Mouse (Mus musculus): Measurements from ENCODE around the gene Sim2. TPM values are rescaled to one million over a fixed set of nuclear protein-coding genes. Genes with fewer than 3 reads are reported as not detected.
A peak's percentile ranks its signal among the peaks of the same experiment; 100 is the strongest.

Gene Sim2
- polyA plus RNA-seq, 1 experiment from 2014 or later, result not detected

DNA sequence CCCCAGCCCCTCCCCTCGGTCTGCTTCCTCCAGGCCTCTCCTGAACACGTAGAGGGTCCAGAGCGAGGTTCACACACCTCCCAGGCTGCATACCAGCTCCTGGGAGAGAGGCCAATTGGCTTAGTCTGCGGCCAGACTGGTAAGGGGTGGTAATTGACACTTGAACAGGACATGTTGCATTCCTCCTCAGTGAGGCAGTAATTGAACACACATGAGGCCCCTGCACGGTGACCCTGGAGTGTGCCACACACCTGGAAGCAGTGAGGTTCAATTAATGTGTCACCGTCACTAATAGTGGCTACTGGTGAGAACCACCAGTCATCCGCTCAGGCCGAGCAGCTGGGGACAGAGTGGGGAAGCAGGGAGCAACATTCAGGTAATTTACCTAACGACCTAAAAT, 24.9 kb upstream of the Sim2 start:
- H3K4me3 ChIP-seq (replicated peaks), result no peak overlapping the region
- ATAC-seq (ENCODE audit: low read depth) (no peak), DNase-seq (no peak)
- H3K27ac ChIP-seq, result no peak overlapping the region
- H3K4me2 ChIP-seq, result no peak overlapping the region
- no peak overlapping the region for H3K9ac ChIP-seq
- no peaks in the 10 kb centered on the region for H3K4me1 ChIP-seq (replicated peaks)
- H3K36me3 ChIP-seq, result no peaks in the 10 kb centered on the region
- no peaks in the 10 kb centered on the region for H3K9me3 ChIP-seq (replicated peaks)
- no peaks in the 10 kb centered on the region for H3K27me3 ChIP-seq
- WGBS (ENCODE audit: insufficient replicate concordance), result 70% methylated on average over 9 of the region's 9 CpGs

DNA sequence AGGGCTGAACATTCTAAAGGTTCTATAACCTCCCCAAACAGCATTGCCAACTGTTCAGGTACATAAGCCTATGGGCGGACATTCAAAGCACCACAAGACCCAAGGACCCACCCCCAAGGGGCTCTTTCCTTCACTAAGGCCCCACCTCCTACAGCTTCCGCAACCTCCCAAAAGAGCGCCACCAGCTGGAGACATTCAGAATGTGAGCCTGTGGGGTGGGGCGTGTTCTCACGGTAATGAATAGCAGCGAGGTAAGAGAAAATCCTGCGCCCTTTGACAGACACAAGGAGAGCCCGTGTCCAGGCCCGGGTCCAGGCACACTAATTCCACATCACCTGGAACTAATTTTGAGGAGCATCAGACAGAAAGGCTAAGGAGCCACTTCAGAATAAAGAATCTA, 20.5 kb upstream of the Sim2 start:
- H3K9me3 ChIP-seq (replicated peaks), result peaks cover 6% of the 10 kb centered on the region; the same call in 1 of the 2 replicates
- ATAC-seq (ENCODE audit: low read depth), result no peak
- H3K4me1 ChIP-seq (replicated peaks), result no peaks in the 10 kb centered on the region
- no peak overlapping the region for H3K27ac ChIP-seq
- DNase-seq, result no peak
- no peaks in the 10 kb centered on the region for H3K27me3 ChIP-seq
- H3K4me2 ChIP-seq, result no peak overlapping the region
- no peak overlapping the region for H3K9ac ChIP-seq
- no peaks in the 10 kb centered on the region for H3K36me3 ChIP-seq
- WGBS (ENCODE audit: insufficient replicate concordance), result 69% methylated on average over 9 of the region's 9 CpGs
- H3K4me3 ChIP-seq (replicated peaks), result no peak overlapping the region

DNA sequence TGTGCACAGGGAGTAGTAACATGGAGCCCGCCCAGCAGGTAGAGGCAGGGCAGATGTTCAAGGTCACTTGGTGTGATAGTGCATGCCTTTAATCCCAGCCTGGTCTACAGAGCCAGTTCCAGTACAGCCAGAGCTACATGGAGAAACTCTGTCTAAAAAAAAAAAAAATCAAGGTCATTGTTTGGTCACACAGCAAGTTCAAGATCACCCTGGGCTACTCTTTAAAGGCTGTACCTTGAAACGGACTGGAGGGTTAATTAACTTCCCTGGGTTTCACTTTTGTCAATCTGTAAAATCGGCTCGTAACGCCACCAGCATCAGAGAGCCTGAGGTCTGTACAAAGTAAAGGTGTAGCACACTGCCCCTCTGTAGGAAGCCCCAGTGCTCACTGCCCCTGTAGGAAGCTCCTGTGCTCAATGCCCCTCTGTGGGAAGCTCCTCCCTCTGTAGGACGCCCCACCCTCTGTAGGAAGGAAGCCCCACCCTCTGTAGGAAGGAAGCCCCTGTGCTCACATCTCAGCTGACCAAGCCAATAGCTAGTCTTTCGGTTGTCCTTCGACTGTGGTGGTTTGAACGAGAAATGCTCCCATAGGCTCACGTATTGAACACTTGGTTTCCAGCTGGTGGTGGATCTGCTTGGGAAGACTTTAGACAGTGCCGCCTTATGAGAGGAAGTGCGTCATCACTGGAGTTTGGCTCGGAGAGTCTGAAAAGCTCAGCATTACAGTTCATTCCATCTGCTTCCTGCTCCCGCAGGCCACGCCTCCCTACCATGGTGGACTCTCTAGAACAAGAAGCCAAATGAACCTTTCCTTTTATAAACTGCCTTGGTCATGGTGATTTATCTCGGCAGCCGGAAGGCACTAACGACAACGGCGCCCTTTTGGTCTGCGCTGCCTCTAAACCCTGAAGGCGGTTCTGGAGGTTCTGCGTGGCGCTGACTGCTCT, 18.7 kb upstream of the Sim2 start:
- Histone ChIP-seq H3K27me3 (no peaks in the 10 kb centered on the region), H3K27ac (no peak overlapping the region), H3K36me3 (no peaks in the 10 kb centered on the region), H3K4me1 (replicated peaks) (no peaks in the 10 kb centered on the region), H3K9me3 (replicated peaks) (peaks cover 6% of the 10 kb centered on the region; the same call in 1 of the 2 replicates), H3K4me2 (peak overlapping the region; percentile 28), H3K4me3 (replicated peaks) (0 out of 2 replicates have a peak overlapping the region, but pooled peaks have one; percentile 7), H3K9ac (no peak overlapping the region)
- DNase-seq (no peak), ATAC-seq (ENCODE audit: low read depth) (peak; percentile 34; the same call in 1 of the 2 replicates)
- WGBS (ENCODE audit: insufficient replicate concordance), result 50% methylated on average over 24 of the region's 24 CpGs

DNA sequence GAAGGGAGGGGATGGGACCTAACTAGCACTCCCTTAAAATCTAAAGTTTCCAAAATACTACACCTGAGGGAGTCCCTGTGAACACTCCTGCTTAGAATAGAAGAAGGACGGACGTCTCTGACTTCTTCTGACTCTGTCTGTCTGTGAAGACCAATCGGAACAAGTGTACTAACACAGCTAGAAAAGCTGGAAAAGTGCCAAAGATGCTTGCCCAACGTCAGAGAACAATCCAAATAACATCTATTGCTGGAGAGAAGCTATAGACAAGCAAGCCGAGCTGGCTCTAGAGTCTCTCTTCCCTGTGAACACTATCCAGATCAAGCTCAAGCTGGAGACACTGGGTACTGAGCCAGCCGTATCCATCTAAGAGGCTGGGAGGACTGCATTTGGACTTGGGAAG, 18.0 kb upstream of the Sim2 start:
- 60% methylated on average over 6 of the region's 6 CpGs for WGBS (ENCODE audit: insufficient replicate concordance)

DNA sequence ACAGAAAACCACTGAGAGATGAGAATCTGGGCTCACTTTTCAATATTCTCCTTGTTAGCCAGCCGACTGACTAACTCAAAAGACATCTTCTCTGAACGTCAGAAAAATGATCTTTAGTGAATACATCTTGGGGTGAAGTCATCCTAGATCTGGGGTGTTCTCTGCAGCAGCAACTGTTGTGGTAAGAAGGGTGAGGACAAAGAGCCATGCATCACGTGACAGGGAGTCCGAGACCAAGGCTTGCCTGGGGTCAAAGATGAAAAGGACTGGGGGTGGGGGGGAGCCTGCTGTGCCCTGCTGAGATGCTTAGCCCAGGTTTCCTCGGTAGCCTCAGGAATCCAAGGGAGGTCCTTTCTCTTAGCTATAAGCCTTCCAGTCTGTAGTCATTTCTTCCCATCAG, 17.5 kb upstream of the Sim2 start:
- H3K4me3 ChIP-seq (replicated peaks), result no peak overlapping the region
- ATAC-seq (ENCODE audit: low read depth) (no peak), DNase-seq (no peak)
- no peaks in the 10 kb centered on the region for H3K36me3 ChIP-seq
- WGBS (ENCODE audit: insufficient replicate concordance), result 51% methylated on average over 5 of the region's 5 CpGs
- no peak overlapping the region for H3K27ac ChIP-seq
- H3K27me3 ChIP-seq, result no peaks in the 10 kb centered on the region
- H3K9ac ChIP-seq, result no peak overlapping the region
- H3K9me3 ChIP-seq (replicated peaks), result peaks cover 6% of the 10 kb centered on the region; the same call in 1 of the 2 replicates
- peaks cover 5% of the 10 kb centered on the region; the same call in 1 of the 2 replicates for H3K4me1 ChIP-seq (replicated peaks)
- H3K4me2 ChIP-seq, result no peak overlapping the region

More for the DNA sequence above, 18.0 kb upstream of the Sim2 start:
- Histone ChIP-seq H3K4me3 (replicated peaks) (no peak overlapping the region), H3K27ac (no peak overlapping the region), H3K9me3 (replicated peaks) (peaks cover 6% of the 10 kb centered on the region; the same call in 1 of the 2 replicates), H3K4me1 (replicated peaks) (peaks cover 5% of the 10 kb centered on the region; the same call in 1 of the 2 replicates), H3K9ac (no peak overlapping the region), H3K4me2 (peak overlapping the region; percentile 28; the same call in 1 of the 2 replicates), H3K36me3 (no peaks in the 10 kb centered on the region), H3K27me3 (no peaks in the 10 kb centered on the region)
- ATAC-seq (ENCODE audit: low read depth) (no peak), DNase-seq (no peak)

GRCm38 (mm10) chr16:94069061-94069460, 15.7 kb upstream of the Sim2 start:
- Histone ChIP-seq H3K4me2 (no peak overlapping the region), H3K4me1 (replicated peaks) (peaks cover 5% of the 10 kb centered on the region; the same call in 1 of the 2 replicates), H3K9ac (no peak overlapping the region), H3K27ac (no peak overlapping the region), H3K9me3 (replicated peaks) (peaks cover 6% of the 10 kb centered on the region; the same call in 1 of the 2 replicates), H3K27me3 (peaks cover 6% of the 10 kb centered on the region; the same call in 1 of the 2 replicates), H3K36me3 (no peaks in the 10 kb centered on the region), H3K4me3 (replicated peaks) (no peak overlapping the region)
- WGBS (ENCODE audit: insufficient replicate concordance), result 78% methylated on average over 5 of the region's 5 CpGs
- ATAC-seq (ENCODE audit: low read depth) (no peak), DNase-seq (no peak)

DNA sequence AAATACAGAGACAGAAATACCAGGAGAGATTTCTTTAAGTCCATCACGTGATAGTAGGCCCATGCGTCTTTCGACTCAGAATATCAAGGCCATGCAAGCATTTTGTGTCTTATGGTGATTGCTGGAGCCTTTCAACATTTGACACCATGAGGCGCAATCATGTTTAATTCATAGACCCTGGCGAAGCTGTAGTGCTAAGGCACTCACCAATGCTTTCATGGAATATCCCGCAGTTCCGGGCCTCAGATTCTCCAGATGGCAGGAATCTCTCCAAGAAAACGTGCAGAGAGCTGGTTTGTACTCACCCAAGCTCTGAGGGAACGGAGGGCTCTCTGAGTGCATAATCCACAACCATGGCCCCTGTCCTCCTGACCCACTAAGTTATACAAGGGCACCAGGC, 13.8 kb upstream of the Sim2 start:
- ATAC-seq (ENCODE audit: low read depth) (no peak), DNase-seq (no peak)
- 70% methylated on average over 9 of the region's 9 CpGs for WGBS (ENCODE audit: insufficient replicate concordance)
- peaks cover 18% of the 10 kb centered on the region for H3K27me3 ChIP-seq
- H3K4me3 ChIP-seq (replicated peaks), result no peak overlapping the region
- H3K9ac ChIP-seq, result no peak overlapping the region
- no peak overlapping the region for H3K27ac ChIP-seq
- no peaks in the 10 kb centered on the region for H3K36me3 ChIP-seq
- no peak overlapping the region for H3K4me2 ChIP-seq
- H3K9me3 ChIP-seq (replicated peaks), result peaks cover 6% of the 10 kb centered on the region; the same call in 1 of the 2 replicates
- peaks cover 5% of the 10 kb centered on the region; the same call in 1 of the 2 replicates for H3K4me1 ChIP-seq (replicated peaks)

DNA sequence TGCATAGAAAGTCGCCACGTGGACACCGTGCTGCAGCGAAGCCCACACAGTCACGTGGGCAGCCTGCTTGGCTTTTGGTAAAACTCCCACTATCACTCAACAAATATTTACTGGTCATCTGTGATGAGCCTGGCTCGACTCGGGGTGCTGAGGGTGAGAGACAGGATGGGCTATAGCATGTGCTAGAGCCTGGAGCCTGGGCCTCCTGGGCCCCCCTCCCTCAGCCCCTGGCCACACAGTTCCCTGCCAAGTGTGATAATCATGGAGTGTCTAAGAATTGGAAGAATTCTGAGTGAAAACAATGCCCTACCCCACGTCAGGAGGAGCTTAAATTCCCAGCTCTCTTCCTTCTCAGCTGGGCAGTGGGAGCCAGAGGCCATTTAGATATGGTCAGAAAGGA, 13.3 kb upstream of the Sim2 start:
- DNase-seq, result no peak
- no peak for ATAC-seq (ENCODE audit: low read depth)
- peaks cover 6% of the 10 kb centered on the region; the same call in 1 of the 2 replicates for H3K9me3 ChIP-seq (replicated peaks)
- H3K27ac ChIP-seq, result no peak overlapping the region
- WGBS (ENCODE audit: insufficient replicate concordance), result 50% methylated on average over 8 of the region's 8 CpGs
- no peak overlapping the region for H3K9ac ChIP-seq
- H3K4me2 ChIP-seq, result no peak overlapping the region
- no peaks in the 10 kb centered on the region for H3K36me3 ChIP-seq
- H3K4me1 ChIP-seq (replicated peaks), result peaks cover 5% of the 10 kb centered on the region; the same call in 1 of the 2 replicates
- H3K27me3 ChIP-seq, result peaks cover 23% of the 10 kb centered on the region
- no peak overlapping the region for H3K4me3 ChIP-seq (replicated peaks)

DNA sequence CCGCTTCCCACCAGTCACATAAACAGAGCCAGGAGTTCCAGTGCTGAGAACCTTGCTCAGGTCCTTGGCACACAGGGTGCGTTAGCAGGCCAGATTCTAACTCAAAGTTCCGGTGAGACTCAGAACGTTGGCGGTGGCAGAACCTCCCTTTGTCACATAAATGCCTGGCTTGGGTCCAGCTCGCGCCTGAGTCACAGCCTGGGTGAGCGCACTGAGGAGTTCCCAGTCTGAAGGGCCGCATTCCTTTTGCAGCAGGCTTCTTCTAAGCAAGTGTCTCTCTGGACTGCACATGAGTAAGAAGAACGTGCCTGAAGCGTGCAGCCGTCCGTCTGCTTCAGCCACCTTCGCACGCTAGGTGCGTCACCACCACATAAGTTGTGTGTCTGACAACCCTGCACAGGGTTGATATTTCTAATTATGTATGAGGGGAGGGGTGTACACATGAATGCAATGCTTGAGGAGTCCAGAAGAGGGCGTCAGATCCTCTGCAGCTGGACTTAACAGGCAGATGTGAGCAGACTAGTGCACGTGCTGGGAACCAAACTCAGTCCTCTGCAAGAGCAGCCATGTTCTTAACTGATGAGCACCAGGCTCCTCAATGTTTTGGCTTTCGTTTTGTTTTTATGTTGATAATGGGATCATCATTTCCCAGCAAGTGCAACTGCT, 9.2 kb upstream of the Sim2 start:
- Histone ChIP-seq H3K4me2 (no peak overlapping the region), H3K9ac (no peak overlapping the region), H3K27ac (no peak overlapping the region), H3K4me1 (replicated peaks) (peaks cover 5% of the 10 kb centered on the region; the same call in 1 of the 2 replicates), H3K9me3 (replicated peaks) (no peaks in the 10 kb centered on the region), H3K27me3 (peaks cover 63% of the 10 kb centered on the region), H3K36me3 (no peaks in the 10 kb centered on the region), H3K4me3 (replicated peaks) (no peak overlapping the region)
- no peak for DNase-seq
- WGBS (ENCODE audit: insufficient replicate concordance), result 43% methylated on average over 19 of the region's 19 CpGs
- no peak for ATAC-seq (ENCODE audit: low read depth)

GRCm38 (mm10) chr16:94078318-94079074, 6.2 kb upstream of the Sim2 start:
- Histone ChIP-seq H3K27me3 (peaks cover 93% of the 10 kb centered on the region), H3K9me3 (replicated peaks) (no peaks in the 10 kb centered on the region), H3K27ac (no peak overlapping the region), H3K9ac (no peak overlapping the region), H3K4me1 (replicated peaks) (no peaks in the 10 kb centered on the region), H3K4me3 (replicated peaks) (no peak overlapping the region), H3K36me3 (no peaks in the 10 kb centered on the region), H3K4me2 (no peak overlapping the region)
- ATAC-seq (ENCODE audit: low read depth) (no peak), DNase-seq (no peak)
- 2% methylated on average over 23 of the region's 23 CpGs for WGBS (ENCODE audit: insufficient replicate concordance)
